Mouse (Mus musculus): ENCODE data around the gene Ces1b.

- TF ChIP-seq CTCF (IDR thresholded peaks at IDR 0.05; ENCODE audit: control insufficient read depth, insufficient read depth, insufficient replicate concordance, low read depth, low read length) (no peak), POLR2A (IDR thresholded peaks at IDR 0.05; ENCODE audit: control insufficient read depth, low read depth, low read length) (no peak)
Observed at GRCm38 (mm10) chr8:93126476-93126875, 46.7 kb upstream of the Ces1b start.

Data from testis, adult 2 months (tissue).